Comparison of ENCODE assay signal across 10 mouse cellular contexts in genomic region chr12:91932490-91933361, GRCm38 (mm10).
A peak's percentile ranks its signal among the peaks of the same experiment; 100 is the strongest.
DNase-seq lines count a peak whose midpoint lies in the region; ATAC-seq and TF ChIP-seq lines count a peak whose summit lies in the region.
"Had no signal": no experiment of that assay in that cellular context is flagged by ENCODE, and none has a peak within 500 bp of the region (broad histone marks: within the 10 kb centered on the region; RNA-seq: fewer than 3 reads in every experiment).

No protein-coding gene starts in this region.

- no peak for TF ChIP-seq CTCF in heart, postnatal 0 days (IDR thresholded peaks at IDR 0.05; ENCODE audit: low read depth)

- no peak overlapping the region for H3K4me2 ChIP-seq in heart, postnatal 0 days (ENCODE audit: low read depth, low read length)
- H3K4me2 ChIP-seq in heart, embryonic 11.5 days = no peak overlapping the region
- H3K4me2 ChIP-seq in lung, embryonic 15.5 days = no peak overlapping the region

- 54% methylated on average over 7 of the region's 7 CpGs for WGBS in heart, postnatal 0 days
- WGBS in heart, embryonic 11.5 days (ENCODE audit: insufficient replicate concordance) = 63% methylated on average over 7 of the region's 7 CpGs
- WGBS in lung, embryonic 15.5 days = 33% methylated on average over 7 of the region's 7 CpGs

- no peaks in the 10 kb centered on the region for H3K36me3 ChIP-seq in heart, postnatal 0 days (replicated peaks; ENCODE audit: control insufficient read depth, insufficient read depth, low read length)
- no peaks in the 10 kb centered on the region for H3K36me3 ChIP-seq in heart, embryonic 11.5 days (ENCODE audit: control insufficient read depth, insufficient read depth, low read length)
- no peaks in the 10 kb centered on the region for H3K36me3 ChIP-seq in lung, embryonic 15.5 days
- H3K36me3 ChIP-seq: heart, embryonic 10.5 days had no signal

- H3K9me3 ChIP-seq in heart, postnatal 0 days (replicated peaks; ENCODE audit: control insufficient read depth, low read length) = no peaks in the 10 kb centered on the region
- no peaks in the 10 kb centered on the region for H3K9me3 ChIP-seq in heart, embryonic 11.5 days (replicated peaks; ENCODE audit: control insufficient read depth, low read length)
- H3K9me3 ChIP-seq in lung, embryonic 15.5 days = no peaks in the 10 kb centered on the region
- H3K9me3 ChIP-seq: heart, embryonic 10.5 days had no signal

- no peak overlapping the region for H3K4me3 ChIP-seq in heart, postnatal 0 days (ENCODE audit: low read depth, low read length)
- no peak overlapping the region for H3K4me3 ChIP-seq in heart, embryonic 11.5 days (ENCODE audit: low read depth, low read length)
- no peak overlapping the region for H3K4me3 ChIP-seq in lung, embryonic 15.5 days
- H3K4me3 ChIP-seq: heart, embryonic 10.5 days had no signal

- H3K4me1 ChIP-seq in heart, postnatal 0 days (ENCODE audit: control insufficient read depth, insufficient read depth) = no peaks in the 10 kb centered on the region
- H3K4me1 ChIP-seq in heart, embryonic 11.5 days (ENCODE audit: control insufficient read depth, insufficient read depth, low read length) = no peaks in the 10 kb centered on the region
- H3K4me1 ChIP-seq in lung, embryonic 15.5 days = no peaks in the 10 kb centered on the region
- H3K4me1 ChIP-seq: heart, embryonic 10.5 days had no signal

- no peak for TF ChIP-seq EP300 in heart, postnatal 0 days (IDR thresholded peaks at IDR 0.05; ENCODE audit: low read depth)

- no peak for ATAC-seq in heart, postnatal 0 days (ENCODE audit: insufficient read depth, low read depth)
- no peak for ATAC-seq in heart, embryonic 11.5 days (replicated peaks; ENCODE audit: insufficient number of reproducible peaks, low FRiP score, low TSS enrichment)
- 0 out of 2 replicates have a peak, but pooled peaks have one; percentile 49 for ATAC-seq in lung, embryonic 15.5 days (ENCODE audit: borderline replicate concordance, extremely low read depth, low FRiP score, low TSS enrichment)
- no peak for ATAC-seq in megakaryocyte, adult 5-6 weeks (ENCODE audit: poor library complexity, severe bottlenecking)

- no peak overlapping the region for H3K9ac ChIP-seq in heart, postnatal 0 days (replicated peaks; ENCODE audit: low read depth, low read length)
- no peak overlapping the region for H3K9ac ChIP-seq in heart, embryonic 11.5 days (ENCODE audit: low read depth, low read length)
- no peak overlapping the region for H3K9ac ChIP-seq in lung, embryonic 15.5 days

- H3K27me3 ChIP-seq in heart, postnatal 0 days (ENCODE audit: control insufficient read depth, insufficient read depth, low read length) = no peaks in the 10 kb centered on the region
- no peaks in the 10 kb centered on the region for H3K27me3 ChIP-seq in heart, embryonic 11.5 days (ENCODE audit: control insufficient read depth, insufficient read depth, low read length)
- H3K27me3 ChIP-seq in lung, embryonic 15.5 days = no peaks in the 10 kb centered on the region

- DNase-seq in heart, postnatal 0 days (ENCODE audit: low spot score) = peak; percentile 13
- DNase-seq in lung, postnatal 25 days (ENCODE audit: low spot score) = no peak
- DNase-seq in embryo, embryonic 11 days = peak; percentile 66
- DNase-seq in retina, embryonic 14.5 days (ENCODE audit: low spot score) = peak; percentile 75
- no peak for DNase-seq in spleen, postnatal 36 days (ENCODE audit: low spot score in 2 of 2)
- DNase-seq: kidney, postnatal 36 days had no signal

- H3K27ac ChIP-seq in heart, postnatal 0 days (ENCODE audit: low read depth) = no peak overlapping the region
- H3K27ac ChIP-seq in heart, embryonic 11.5 days (ENCODE audit: low read depth, low read length) = no peak overlapping the region
- H3K27ac ChIP-seq in lung, embryonic 15.5 days = peak overlapping the region; percentile 35
- H3K27ac ChIP-seq: heart, embryonic 10.5 days had no signal

Comparison
In these comparisons a context has a peak if more than half of its experiments do, and no peak if none do; other contexts are left out.
1. DNase-seq: peak in heart, postnatal 0 days (single experiment), embryo, embryonic 11 days (single experiment) and retina, embryonic 14.5 days (single experiment); none in lung, postnatal 25 days (single experiment) and spleen, postnatal 36 days (0 of 2).